Mouse (Mus musculus): ENCODE results near the gene Tsc22d3.

- no peak for TF ChIP-seq CTCF (IDR thresholded peaks at IDR 0.05; ENCODE audit: low read depth)
- no peak for TF ChIP-seq EP300 (optimal IDR thresholded peaks at IDR 0.05)
Observed at GRCm38 (mm10) chrX:140511687-140512651, 88.5 kb downstream of the Tsc22d3 start.

All from stomach, postnatal 0 days (tissue).